Mouse (Mus musculus) MEL (cell line): ENCODE data around the gene Pm20d2.

Experiments used
- CHD2 ChIP-seq: IDR thresholded peaks from 2 replicates; pipeline ENCODE4 v1.6.1; 2011; ENCODE audit warnings: low read length, improper control_type of control experiment
- CTCF ChIP-seq, 3 experiments: IDR thresholded peaks in 2 of 3; conservative IDR thresholded peaks in 1 of 3; 2 replicates each; pipeline ENCODE4 v1.5.1; 2011 to 2012; ENCODE audit warnings: low read length in 3 of 3, low read depth in 2 of 3, mild to moderate bottlenecking in 2 of 3, improper control_type of control experiment in 1 of 3, inconsistent platforms in 1 of 3, mixed read lengths in 1 of 3, moderate library complexity in 1 of 3; ENCODE audit not compliant: control insufficient read depth in 1 of 3, insufficient read depth in 1 of 3, poor library complexity in 1 of 3, severe bottlenecking in 1 of 3
- EP300 ChIP-seq, 2 experiments: IDR thresholded peaks; 2 replicates each; pipeline ENCODE4 v1.6.1; 2011; ENCODE audit warnings: improper control_type of control experiment in 2 of 2, low read length in 2 of 2, low read depth in 1 of 2, mild to moderate bottlenecking in 1 of 2
- HCFC1 ChIP-seq: IDR thresholded peaks from 2 replicates; pipeline ENCODE4 v1.6.1; 2012; ENCODE audit warnings: low read depth, mild to moderate bottlenecking, inconsistent platforms, low read length, improper control_type of control experiment, moderate library complexity
- KAT2A ChIP-seq: conservative IDR thresholded peaks from 2 replicates; pipeline ENCODE4 v1.6.1; 2012; ENCODE audit warnings: low read depth, low read length, improper control_type of control experiment, inconsistent platforms
- MXI1 ChIP-seq: IDR thresholded peaks from 2 replicates; pipeline ENCODE4 v1.6.1; 2011; ENCODE audit warnings: mild to moderate bottlenecking, low read depth, low read length, improper control_type of control experiment
- NELFE ChIP-seq: IDR thresholded peaks from 2 replicates; pipeline ENCODE4 v1.6.1; 2011; ENCODE audit warnings: low read depth, low read length, improper control_type of control experiment
- ZKSCAN1 ChIP-seq: IDR thresholded peaks from 2 replicates; pipeline ENCODE4 v1.6.1; 2012; ENCODE audit warnings: low read depth, mild to moderate bottlenecking, inconsistent platforms, low read length, improper control_type of control experiment, moderate library complexity

- TF ChIP-seq HCFC1 (no peak), CTCF (IDR thresholded peaks at IDR 0.05 in 2 of 3, conservative IDR thresholded peaks at IDR 0.05 in 1 of 3; ENCODE audit: control insufficient read depth in 1 of 3, insufficient read depth in 1 of 3, low read depth in 2 of 3, low read length in 3 of 3, poor library complexity in 1 of 3, severe bottlenecking in 1 of 3) (peak; percentile 43 to 62 (median 48)), CHD2 (no peak), MXI1 (no peak), KAT2A (no peak), NELFE (no peak), EP300 (IDR thresholded peaks at IDR 0.05; ENCODE audit: low read depth in 1 of 2, low read length in 2 of 2) (no peak), ZKSCAN1 (no peak)
Observed at GRCm38 (mm10) chr4:33147825-33148224, 41.7 kb downstream of the Pm20d2 start.
